8 mouse cellular contexts compared by ENCODE assay signal in the genomic region with DNA sequence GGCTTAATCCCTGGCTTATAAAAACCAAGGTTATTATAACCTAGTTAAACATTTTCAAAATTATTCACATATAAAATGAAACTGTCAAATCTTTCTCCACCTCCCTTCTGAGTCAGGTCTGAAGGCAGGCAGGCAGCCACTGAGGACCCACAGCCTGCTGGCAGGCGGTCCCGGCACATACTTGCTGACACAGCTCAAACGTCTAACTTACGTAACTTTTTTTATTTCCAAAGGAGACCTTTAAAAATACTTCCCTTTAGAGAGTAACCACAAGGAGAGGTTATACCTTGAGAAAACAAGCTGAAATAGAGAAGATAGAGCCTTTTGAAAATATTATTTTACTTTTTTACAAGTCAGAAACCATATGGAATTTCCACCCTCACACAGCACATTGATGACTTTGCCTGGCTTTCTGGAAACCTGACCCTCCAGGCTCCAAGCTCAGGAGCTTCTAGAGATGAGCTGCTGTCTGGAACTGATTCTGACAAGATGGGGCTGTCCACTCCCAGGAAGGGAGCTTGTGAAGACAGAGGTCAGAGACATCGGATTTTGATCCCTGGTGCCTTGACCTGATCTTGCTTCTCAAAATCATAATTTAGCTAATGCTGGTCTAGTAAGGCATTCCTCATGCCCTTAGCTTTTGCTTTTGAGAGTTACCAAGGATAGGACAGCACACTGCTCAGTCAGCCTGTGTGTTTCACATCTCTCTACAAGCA. TPM values are rescaled to one million over a fixed set of nuclear protein-coding genes. Genes with fewer than 3 reads are reported as not detected.
DNase-seq lines count a peak whose midpoint lies in the region; TF ChIP-seq lines count a peak whose summit lies in the region.

No protein-coding gene starts in this region.

- intact Hi-C loops in gastrocnemius, adult 2 months (cut with DNase I) = no loop called here
- intact Hi-C loops in gastrocnemius, postnatal 36 days (cut with DNase I) = no loop called here

- 71% methylated on average over 5 of the region's 5 CpGs for WGBS in limb, embryonic 10.5 days
- WGBS in cerebellum, adult 2 months = 78% methylated on average over 5 of the region's 5 CpGs

- H3K4me1 ChIP-seq in limb, embryonic 10.5 days = peaks cover 37% of the 10 kb centered on the region
- no peaks in the 10 kb centered on the region for H3K4me1 ChIP-seq in cerebellum, adult 2 months (ENCODE audit: control insufficient read depth, insufficient read depth, low read length)

- no peak for TF ChIP-seq CTCF in gastrocnemius, adult 2 months (IDR thresholded peaks at IDR 0.05)
- no peak for TF ChIP-seq CTCF in cerebellum, adult 2 months (IDR thresholded peaks at IDR 0.05; ENCODE audit: borderline replicate concordance, insufficient read depth, low read depth, low read length)

- H3K4me3 ChIP-seq in gastrocnemius, adult 2 months = no peak overlapping the region
- no peak overlapping the region for H3K4me3 ChIP-seq in limb, embryonic 10.5 days
- H3K4me3 ChIP-seq in cerebellum, adult 2 months (replicated peaks; ENCODE audit: insufficient read depth, low read depth, low read length) = no peak overlapping the region

- DNase-seq in gastrocnemius, adult 2 months = peak; percentile 33
- no peak for DNase-seq in gastrocnemius, postnatal 36 days
- peak; percentile 20 for DNase-seq in 416B (ENCODE audit: low read depth)
- peak; percentile 38 for DNase-seq in embryo, embryonic 10.5 days (ENCODE audit: low spot score)
- DNase-seq in limb, embryonic 10.5 days (ENCODE audit: low spot score) = no peak
- no peak for DNase-seq in gastrocnemius, adult 18-20 months (ENCODE audit: low spot score)
- no peak for DNase-seq in cerebellum, adult 2 months
- DNase-seq in layer of hippocampus, postnatal 10 days (ENCODE audit: low spot score in 2 of 2) = no peak

- no peaks in the 10 kb centered on the region for H3K36me3 ChIP-seq in limb, embryonic 10.5 days

- H3K9me3 ChIP-seq in limb, embryonic 10.5 days (replicated peaks) = no peaks in the 10 kb centered on the region

- H3K27me3 ChIP-seq in limb, embryonic 10.5 days (ENCODE audit: low read depth, poor library complexity, severe bottlenecking) = no peaks in the 10 kb centered on the region
- H3K27me3 ChIP-seq in cerebellum, adult 2 months (ENCODE audit: control insufficient read depth, insufficient read depth, low read length) = no peaks in the 10 kb centered on the region

- no peak for TF ChIP-seq POLR2A in cerebellum, adult 2 months (IDR thresholded peaks at IDR 0.05; ENCODE audit: borderline replicate concordance, insufficient read depth, low read length)

- H3K27ac ChIP-seq in gastrocnemius, adult 2 months = 0 out of 2 replicates have a peak overlapping the region, but pooled peaks have one; percentile 12
- H3K27ac ChIP-seq in limb, embryonic 10.5 days = 0 out of 2 replicates have a peak overlapping the region, but pooled peaks have one; percentile 71
- no peak overlapping the region for H3K27ac ChIP-seq in cerebellum, adult 2 months (ENCODE audit: insufficient read depth, low read length)

RNA-seq across cellular contexts. Expression of a gene that starts 59.9 kb away (rescaled TPM):
- under 1 TPM; 0.43 to 0.73 TPM for total RNA-seq in gastrocnemius, adult 2 months (2021)
- total RNA-seq in gastrocnemius, postnatal 36 days (2021) = under 1 TPM; 0.74 to 0.84 TPM
- 44.7 and 46.6 TPM in 2 replicates for polyA plus RNA-seq in limb, embryonic 10.5 days (2016; fragmentation: Nextera tagmentation; extraction: Ambion mirVana)
- 1 to 10 TPM in 1 of 2 experiments, under 1 TPM in 1; 0.27 to 1.0 TPM for total RNA-seq in gastrocnemius, adult 18-20 months (2021)
- 0.38 and 0.43 TPM in 2 replicates for polyA plus RNA-seq in cerebellum, adult 2 months (2012; rRNA removed)
- total RNA-seq in layer of hippocampus, postnatal 10 days (2021) = 1 to 10 TPM; 1.7 to 2.1 TPM

Comparison
In these comparisons a context has a peak if more than half of its experiments do, and no peak if none do; other contexts are left out.
1. DNase-seq: peak in gastrocnemius, adult 2 months (single experiment), 416B (single experiment) and embryo, embryonic 10.5 days (single experiment); none in gastrocnemius, postnatal 36 days (0 of 2), limb, embryonic 10.5 days (single experiment), gastrocnemius, adult 18-20 months (single experiment), cerebellum, adult 2 months (0 of 2) and layer of hippocampus, postnatal 10 days (0 of 2).